Mouse (Mus musculus) 3T3-L1 (cell line): ENCODE measurements around the gene Col5a1.

Source experiments
- DNase-seq: peaks from one replicate; pipeline ENCODE4 v3.0.0-alpha.2; 2015; ENCODE audit warnings: low read depth, low spot score

The Col5a1 gene

DNA sequence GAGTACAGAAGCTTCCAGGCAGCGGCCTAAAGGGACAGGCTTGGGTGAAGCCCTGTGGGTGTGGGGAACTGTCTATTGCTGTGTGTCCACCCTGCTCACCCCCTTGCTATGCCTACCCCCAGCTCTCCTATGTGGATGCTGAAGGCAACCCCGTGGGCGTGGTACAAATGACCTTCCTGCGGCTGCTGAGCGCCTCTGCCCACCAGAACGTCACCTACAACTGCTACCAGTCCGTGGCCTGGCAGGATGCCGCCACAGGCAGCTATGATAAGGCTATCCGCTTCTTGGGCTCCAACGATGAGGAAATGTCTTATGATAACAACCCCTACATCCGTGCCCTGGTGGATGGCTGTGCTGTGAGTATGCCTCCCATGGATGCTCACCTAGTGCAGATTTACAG is 146.2 kb downstream of the Col5a1 start:
- DNase-seq, result no peak

- no peak for DNase-seq
Observed at GRCm38 (mm10) chr2:28034011-28034710, 147.9 kb downstream of the Col5a1 start.

- no peak for DNase-seq
Observed at GRCm38 (mm10) chr2:28036788-28037187, 150.6 kb downstream of the Col5a1 start.

- DNase-seq, result no peak
Observed at GRCm38 (mm10) chr2:28037505-28038390, 151.5 kb downstream of the Col5a1 start.

DNA sequence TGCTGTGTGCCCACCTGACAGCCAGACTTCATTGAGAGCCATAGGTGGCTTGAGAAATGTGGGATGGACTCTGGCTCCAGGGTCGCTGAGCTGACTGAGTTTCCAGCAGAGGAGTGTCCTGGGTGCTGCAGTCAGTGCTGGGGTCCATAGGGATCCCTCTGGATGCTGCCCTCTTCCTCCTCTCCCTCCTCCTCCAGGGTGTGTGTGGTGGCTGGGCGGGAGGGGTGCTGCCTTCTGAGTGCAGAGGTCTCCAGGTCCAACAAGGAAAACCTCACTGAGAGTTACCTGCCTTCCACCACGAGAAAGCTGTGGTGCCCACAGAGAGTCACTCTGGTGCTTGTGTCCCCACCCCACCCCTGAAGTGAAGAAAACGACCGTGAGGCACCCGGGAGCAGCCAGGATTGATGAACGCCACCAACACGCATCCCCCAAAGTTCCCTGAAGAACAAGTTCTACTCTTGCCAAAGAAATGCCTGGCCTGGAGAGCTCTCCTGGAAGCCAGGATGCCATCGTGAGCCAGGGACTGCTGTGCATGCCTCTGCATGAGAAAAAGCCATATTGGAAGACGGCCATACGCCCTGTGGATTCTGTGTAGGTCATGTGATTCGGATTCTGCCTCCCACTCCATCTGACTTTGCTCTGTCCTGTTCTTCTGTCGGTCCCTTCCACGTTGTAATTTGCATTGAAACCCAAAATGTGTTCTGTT is 152.3 kb downstream of the Col5a1 start:
- no peak for DNase-seq

GRCm38 (mm10) chr2:28039647-28040325 is 153.6 kb downstream of the Col5a1 start:
- DNase-seq, result no peak

- DNase-seq, result no peak
Observed at GRCm38 (mm10) chr2:28040466-28040865, 154.2 kb downstream of the Col5a1 start.

GRCm38 (mm10) chr2:28044920-28045598 is 158.8 kb downstream of the Col5a1 start:
- no peak for DNase-seq

- peak; percentile 62 for DNase-seq
Observed at GRCm38 (mm10) chr2:28046311-28046710, 160.1 kb downstream of the Col5a1 start.

- no peak for DNase-seq
Observed at GRCm38 (mm10) chr2:28047092-28047491, 160.9 kb downstream of the Col5a1 start.

GRCm38 (mm10) chr2:28059922-28060321 is 173.7 kb downstream of the Col5a1 start:
- no peak for DNase-seq

GRCm38 (mm10) chr2:28063711-28064338 is 177.6 kb downstream of the Col5a1 start:
- DNase-seq, result no peak

GRCm38 (mm10) chr2:28064339-28065080 is 178.3 kb downstream of the Col5a1 start:
- no peak for DNase-seq

DNA sequence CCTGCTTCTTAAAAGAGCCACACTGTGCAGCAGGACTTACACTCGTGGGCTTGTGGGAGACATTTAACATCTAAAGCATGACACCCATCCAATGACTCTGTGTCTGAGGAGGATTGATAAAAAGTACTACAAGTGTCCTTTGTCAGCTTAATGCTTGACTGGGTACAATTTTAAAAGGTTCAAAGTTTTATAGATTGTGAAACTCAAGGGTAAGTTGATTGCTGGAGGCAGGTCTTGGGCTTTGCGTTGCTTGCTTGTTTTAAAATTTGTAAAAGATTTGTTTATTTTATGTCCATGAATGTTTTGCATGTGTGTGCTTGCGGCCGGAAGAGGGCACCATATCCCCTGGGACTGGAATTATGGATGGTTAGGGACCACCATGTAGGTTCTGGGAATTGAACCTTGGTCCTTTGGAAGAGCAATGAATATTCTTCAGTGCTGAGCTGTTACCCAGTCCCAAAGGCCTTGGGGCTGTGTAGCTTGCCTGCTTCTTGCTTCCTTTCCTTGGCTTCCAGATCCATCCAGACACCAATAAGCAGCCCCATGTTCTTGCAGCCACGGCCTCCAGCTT is 178.9 kb downstream of the Col5a1 start:
- DNase-seq, result no peak

- no peak for DNase-seq
Observed at GRCm38 (mm10) chr2:28066686-28067085, 180.5 kb downstream of the Col5a1 start.

DNA sequence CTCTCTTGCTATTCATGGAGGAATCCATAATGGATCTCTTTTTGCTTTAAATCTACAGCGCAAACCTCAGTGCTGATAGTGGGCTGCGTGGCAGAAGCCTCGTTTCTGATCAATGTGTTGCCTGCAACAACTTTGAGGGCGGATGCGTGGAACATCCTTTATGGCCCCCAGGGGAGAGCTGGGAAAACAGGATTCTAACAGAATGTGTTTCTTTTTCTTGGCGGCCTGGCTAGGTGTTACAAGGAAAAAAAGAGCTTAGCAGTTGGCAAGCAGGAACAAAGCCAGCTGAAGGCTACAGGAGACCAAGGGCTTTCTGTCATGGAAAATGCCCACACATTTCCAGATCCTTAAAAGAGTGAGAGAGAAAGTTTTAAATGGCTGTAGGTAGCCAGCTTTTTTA is 180.9 kb downstream of the Col5a1 start:
- no peak for DNase-seq

- no peak for DNase-seq
Observed at GRCm38 (mm10) chr2:28067821-28068536, 181.8 kb downstream of the Col5a1 start.

- DNase-seq, result no peak
Observed at GRCm38 (mm10) chr2:28068537-28068878, 182.3 kb downstream of the Col5a1 start.

- DNase-seq, result no peak
Observed at GRCm38 (mm10) chr2:28075616-28076187, 189.5 kb downstream of the Col5a1 start.
